Mouse (Mus musculus): ENCODE results near the gene Smok2b. TPM values are rescaled to one million over a fixed set of nuclear protein-coding genes. Genes with fewer than 3 reads are reported as not detected.

Smok2b gene
- polyA plus RNA-seq (2014; fragmentation: Illumina TruSeq; extraction: RNeasy Lipid Tissue Mini Kit (QIAGEN cat#74804); ENCODE audit: low replicate concordance): not detected

DNA sequence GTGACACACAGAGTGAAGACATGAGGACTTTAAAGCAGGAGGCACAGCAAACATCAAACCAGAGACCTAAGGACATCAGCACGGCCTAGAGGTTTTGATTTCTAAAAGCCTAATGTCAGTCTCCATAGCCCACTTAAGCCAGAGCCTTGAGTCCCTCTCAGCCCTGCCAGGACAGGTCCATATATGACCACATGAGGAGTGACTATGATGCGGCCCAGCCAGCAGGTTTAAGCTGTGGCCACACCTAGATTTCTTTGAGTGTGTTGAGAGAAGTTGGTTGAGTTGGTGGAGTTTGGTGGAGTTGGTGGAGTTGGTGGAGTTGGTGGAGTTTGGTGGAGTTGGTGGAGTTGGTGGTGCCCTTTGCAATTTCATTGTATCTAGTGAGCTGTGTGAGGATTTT lies at the start of gene Smok2b:
Gene Smok2b (plus strand): TSS at position 301 of the 400 bp plus-strand sequence.

GRCm38 (mm10) chr17:13220888-13221287 lies 9.2 kb upstream of the Smok2b start, which contains the start of gene Smok2a:
Gene Smok2a, plus strand, starts transcription at chr17:13221188.

Other genes starting within 250 kb of the Smok2b start
- 207 TPM for gene Wtap, start 236.1 kb upstream of the Smok2b start, polyA plus RNA-seq (2014; fragmentation: Illumina TruSeq; extraction: RNeasy Lipid Tissue Mini Kit (QIAGEN cat#74804); ENCODE audit: low replicate concordance)
- gene Sod2, start 223.4 kb upstream of the Smok2b start, polyA plus RNA-seq (2014; fragmentation: Illumina TruSeq; extraction: RNeasy Lipid Tissue Mini Kit (QIAGEN cat#74804); ENCODE audit: low replicate concordance): 76.6 TPM
- gene Gpr31b, start 178.0 kb upstream of the Smok2b start, polyA plus RNA-seq (2014; fragmentation: Illumina TruSeq; extraction: RNeasy Lipid Tissue Mini Kit (QIAGEN cat#74804); ENCODE audit: low replicate concordance): not detected
- gene Tcp10b, start 169.2 kb upstream of the Smok2b start, polyA plus RNA-seq (2014; fragmentation: Illumina TruSeq; extraction: RNeasy Lipid Tissue Mini Kit (QIAGEN cat#74804); ENCODE audit: low replicate concordance): 0.30 TPM
- gene Unc93a, start 98.4 kb upstream of the Smok2b start, polyA plus RNA-seq (2014; fragmentation: Illumina TruSeq; extraction: RNeasy Lipid Tissue Mini Kit (QIAGEN cat#74804); ENCODE audit: low replicate concordance): 9.6 TPM
- not detected for gene Smok2a, start 9.1 kb upstream of the Smok2b start, polyA plus RNA-seq (2014; fragmentation: Illumina TruSeq; extraction: RNeasy Lipid Tissue Mini Kit (QIAGEN cat#74804); ENCODE audit: low replicate concordance)
- gene Tcp10c, start 124.3 kb downstream of the Smok2b start, polyA plus RNA-seq (2014; fragmentation: Illumina TruSeq; extraction: RNeasy Lipid Tissue Mini Kit (QIAGEN cat#74804); ENCODE audit: low replicate concordance): not detected